Mouse (Mus musculus) megakaryocyte, embryonic 14.5 days (primary cell): ENCODE measurements around the gene 2010111I01Rik. TPM values are rescaled to one million over a fixed set of nuclear protein-coding genes. Genes with fewer than 3 reads are reported as not detected.

Experiments used
- H3K27me3 ChIP-seq: replicated peaks from 2 replicates; pipeline ENCODE3; 2012; ENCODE audit warnings: inconsistent platforms
- H3K36me3 ChIP-seq: replicated peaks from 2 replicates; pipeline ENCODE3; 2012; ENCODE audit warnings: low read length, inconsistent platforms, mixed read lengths
- H3K4me1 ChIP-seq: 2 replicates; pipeline ENCODE4 v1.6.1; 2012; ENCODE audit warnings: inconsistent platforms
- H3K4me3 ChIP-seq: replicated peaks from 2 replicates; pipeline ENCODE3; 2012; ENCODE audit warnings: moderate library complexity, mild to moderate bottlenecking, inconsistent platforms
- H3K9me3 ChIP-seq: 2 replicates; pipeline ENCODE4 v1.6.1; 2012; ENCODE audit warnings: inconsistent platforms
- FLI1 ChIP-seq: IDR thresholded peaks from 2 replicates; pipeline ENCODE4 v1.6.1; 2012; ENCODE audit warnings: low read length, inconsistent platforms, mixed read lengths
- GATA1 ChIP-seq: IDR thresholded peaks from 3 replicates; pipeline ENCODE4 v1.6.1; 2012; ENCODE audit warnings: mixed read lengths, low read length, inconsistent platforms, borderline replicate concordance
- polyA plus RNA-seq: library from polyadenylated mRNA; stranded (reverse); fragments of >175 nt; gene quantifications from 2 replicates; pipeline ENCODE4 v1.2.3, GENCODE M21; 2012; ENCODE audit warnings: low replicate concordance; ENCODE audit not compliant: insufficient read depth

Gene 2010111I01Rik
- polyA plus RNA-seq, 1 experiment: 46.5 TPM

- Histone ChIP-seq H3K36me3 (no peaks in the 10 kb centered on the region), H3K27me3 (peaks cover 9% of the 10 kb centered on the region), H3K4me1 (peaks cover 18% of the 10 kb centered on the region), H3K9me3 (no peaks in the 10 kb centered on the region), H3K4me3 (no peak overlapping the region)
- TF ChIP-seq FLI1 (no peak), GATA1 (no peak)
Measured at GRCm38 (mm10) chr13:63180641-63181235, 216.0 kb downstream of the 2010111I01Rik start.

GRCm38 (mm10) chr13:63184946-63185345 lies 220.3 kb downstream of the 2010111I01Rik start:
- H3K9me3 ChIP-seq: no peaks in the 10 kb centered on the region
- no peaks in the 10 kb centered on the region for H3K36me3 ChIP-seq
- H3K27me3 ChIP-seq: peaks cover 19% of the 10 kb centered on the region
- no peak overlapping the region for H3K4me3 ChIP-seq
- no peak for TF ChIP-seq FLI1
- no peak for TF ChIP-seq GATA1
- H3K4me1 ChIP-seq: peaks cover 9% of the 10 kb centered on the region

GRCm38 (mm10) chr13:63186217-63186616 lies 221.5 kb downstream of the 2010111I01Rik start:
- Histone ChIP-seq H3K36me3 (peaks cover 7% of the 10 kb centered on the region), H3K9me3 (no peaks in the 10 kb centered on the region), H3K27me3 (peaks cover 19% of the 10 kb centered on the region), H3K4me3 (no peak overlapping the region), H3K4me1 (peaks cover 9% of the 10 kb centered on the region)
- TF ChIP-seq FLI1 (no peak), GATA1 (no peak)

GRCm38 (mm10) chr13:63186642-63187041 lies 221.9 kb downstream of the 2010111I01Rik start:
- Histone ChIP-seq H3K9me3 (no peaks in the 10 kb centered on the region), H3K4me1 (peaks cover 9% of the 10 kb centered on the region), H3K4me3 (no peak overlapping the region), H3K27me3 (peaks cover 19% of the 10 kb centered on the region), H3K36me3 (peaks cover 10% of the 10 kb centered on the region)
- no peak for TF ChIP-seq FLI1
- TF ChIP-seq GATA1: no peak

- Histone ChIP-seq H3K4me1 (peaks cover 9% of the 10 kb centered on the region), H3K4me3 (no peak overlapping the region), H3K9me3 (no peaks in the 10 kb centered on the region), H3K36me3 (peaks cover 10% of the 10 kb centered on the region), H3K27me3 (peaks cover 19% of the 10 kb centered on the region)
- TF ChIP-seq FLI1 (no peak), GATA1 (no peak)
Measured at GRCm38 (mm10) chr13:63187145-63188143, 222.8 kb downstream of the 2010111I01Rik start.

GRCm38 (mm10) chr13:63188306-63188705 lies 223.6 kb downstream of the 2010111I01Rik start:
- H3K9me3 ChIP-seq: no peaks in the 10 kb centered on the region
- no peak overlapping the region for H3K4me3 ChIP-seq
- TF ChIP-seq GATA1 (no peak), FLI1 (no peak)
- H3K36me3 ChIP-seq: peaks cover 10% of the 10 kb centered on the region
- H3K27me3 ChIP-seq: peaks cover 18% of the 10 kb centered on the region
- H3K4me1 ChIP-seq: peaks cover 9% of the 10 kb centered on the region

GRCm38 (mm10) chr13:63188811-63189210 lies 224.1 kb downstream of the 2010111I01Rik start:
- peaks cover 9% of the 10 kb centered on the region for H3K4me1 ChIP-seq
- no peak for TF ChIP-seq GATA1
- TF ChIP-seq FLI1: no peak
- no peak overlapping the region for H3K4me3 ChIP-seq
- H3K36me3 ChIP-seq: peaks cover 10% of the 10 kb centered on the region
- no peaks in the 10 kb centered on the region for H3K9me3 ChIP-seq
- peaks cover 18% of the 10 kb centered on the region for H3K27me3 ChIP-seq

- TF ChIP-seq GATA1 (no peak), FLI1 (no peak)
Measured at GRCm38 (mm10) chr13:63193423-63193822, 228.7 kb downstream of the 2010111I01Rik start.

GRCm38 (mm10) chr13:63198038-63198437 lies 233.3 kb downstream of the 2010111I01Rik start:
- Histone ChIP-seq H3K27me3 (peaks cover 7% of the 10 kb centered on the region), H3K4me3 (no peak overlapping the region), H3K9me3 (no peaks in the 10 kb centered on the region), H3K36me3 (no peaks in the 10 kb centered on the region), H3K4me1 (no peaks in the 10 kb centered on the region)
- no peak for TF ChIP-seq FLI1
- no peak for TF ChIP-seq GATA1

More at GRCm38 (mm10) chr13:63193423-63193822, 228.7 kb downstream of the 2010111I01Rik start:
- Histone ChIP-seq H3K36me3 (peaks cover 10% of the 10 kb centered on the region), H3K4me3 (no peak overlapping the region), H3K4me1 (no peaks in the 10 kb centered on the region), H3K27me3 (peaks cover 8% of the 10 kb centered on the region), H3K9me3 (no peaks in the 10 kb centered on the region)

GRCm38 (mm10) chr13:63199588-63199987 lies 234.9 kb downstream of the 2010111I01Rik start:
- no peaks in the 10 kb centered on the region for H3K4me1 ChIP-seq
- no peaks in the 10 kb centered on the region for H3K36me3 ChIP-seq
- peaks cover 4% of the 10 kb centered on the region for H3K27me3 ChIP-seq
- no peaks in the 10 kb centered on the region for H3K9me3 ChIP-seq
- TF ChIP-seq GATA1 (no peak), FLI1 (no peak)
- no peak overlapping the region for H3K4me3 ChIP-seq
